Mouse (Mus musculus) limb, embryonic 13.5 days (tissue): ENCODE measurements around the gene Nkd1. TPM values are rescaled to one million over a fixed set of nuclear protein-coding genes. Genes with fewer than 3 reads are reported as not detected.

ENCODE experiments used
- ATAC-seq: fragments of 200-750 bp; cut with Nextera tagmentation; 2 replicates; pipeline ENCODE4 v1.8.0; 2017; ENCODE audit warnings: low read depth, moderate number of reproducible peaks, moderate TSS enrichment; ENCODE audit not compliant: low FRiP score
- H3K27ac ChIP-seq: fragments of 300-500 bp; sonication (generic); 2 replicates; pipeline ENCODE4 v1.5.1; 2015; ENCODE audit warnings: inconsistent platforms, mild to moderate bottlenecking, moderate library complexity
- H3K27me3 ChIP-seq: fragments of 300-500 bp; sonication (generic); 2 replicates; pipeline ENCODE4 v1.6.1; 2015; ENCODE audit warnings: mild to moderate bottlenecking, inconsistent platforms
- H3K36me3 ChIP-seq: fragments of 300-500 bp; sonication (generic); 2 replicates; pipeline ENCODE4 v1.6.1; 2015; ENCODE audit warnings: inconsistent platforms, mild to moderate bottlenecking, moderate library complexity
- H3K4me1 ChIP-seq: fragments of 300-500 bp; sonication (generic); 2 replicates; pipeline ENCODE4 v1.6.1; 2015; ENCODE audit warnings: inconsistent platforms
- H3K4me2 ChIP-seq: fragments of 300-500 bp; sonication (generic); replicated peaks from 2 replicates; pipeline ENCODE4 v1.6.1; 2015; ENCODE audit warnings: inconsistent platforms, mild to moderate bottlenecking, moderate library complexity
- H3K4me3 ChIP-seq: fragments of 300-500 bp; sonication (generic); 2 replicates; pipeline ENCODE4 v1.5.1; 2015; ENCODE audit warnings: moderate library complexity, mild to moderate bottlenecking, inconsistent platforms
- H3K9ac ChIP-seq: fragments of 300-500 bp; sonication (generic); 2 replicates; pipeline ENCODE4 v1.6.1; 2015; ENCODE audit warnings: mild to moderate bottlenecking, inconsistent platforms
- H3K9me3 ChIP-seq: fragments of 300-500 bp; sonication (generic); 2 replicates; pipeline ENCODE4 v1.6.1; 2016; ENCODE audit warnings: inconsistent platforms
- WGBS: fragments of 180-500 bp; shearing (Covaris S2); methylation state at CpG from one replicate; pipeline ENCODE4 v1.1.7; 2015; 5-methylcytosine and 5-hydroxymethylcytosine counted together
- polyA plus RNA-seq: library from polyadenylated mRNA; unstranded; fragments of >200 nt; fragmentation: Nextera tagmentation; extraction: Ambion mirVana; gene quantifications from 2 replicates; pipeline ENCODE4 v1.2.1, GENCODE M21; 2015

Nkd1 gene
- polyA plus RNA-seq, 1 experiment from 2014 or later = 64.2 TPM

DNA sequence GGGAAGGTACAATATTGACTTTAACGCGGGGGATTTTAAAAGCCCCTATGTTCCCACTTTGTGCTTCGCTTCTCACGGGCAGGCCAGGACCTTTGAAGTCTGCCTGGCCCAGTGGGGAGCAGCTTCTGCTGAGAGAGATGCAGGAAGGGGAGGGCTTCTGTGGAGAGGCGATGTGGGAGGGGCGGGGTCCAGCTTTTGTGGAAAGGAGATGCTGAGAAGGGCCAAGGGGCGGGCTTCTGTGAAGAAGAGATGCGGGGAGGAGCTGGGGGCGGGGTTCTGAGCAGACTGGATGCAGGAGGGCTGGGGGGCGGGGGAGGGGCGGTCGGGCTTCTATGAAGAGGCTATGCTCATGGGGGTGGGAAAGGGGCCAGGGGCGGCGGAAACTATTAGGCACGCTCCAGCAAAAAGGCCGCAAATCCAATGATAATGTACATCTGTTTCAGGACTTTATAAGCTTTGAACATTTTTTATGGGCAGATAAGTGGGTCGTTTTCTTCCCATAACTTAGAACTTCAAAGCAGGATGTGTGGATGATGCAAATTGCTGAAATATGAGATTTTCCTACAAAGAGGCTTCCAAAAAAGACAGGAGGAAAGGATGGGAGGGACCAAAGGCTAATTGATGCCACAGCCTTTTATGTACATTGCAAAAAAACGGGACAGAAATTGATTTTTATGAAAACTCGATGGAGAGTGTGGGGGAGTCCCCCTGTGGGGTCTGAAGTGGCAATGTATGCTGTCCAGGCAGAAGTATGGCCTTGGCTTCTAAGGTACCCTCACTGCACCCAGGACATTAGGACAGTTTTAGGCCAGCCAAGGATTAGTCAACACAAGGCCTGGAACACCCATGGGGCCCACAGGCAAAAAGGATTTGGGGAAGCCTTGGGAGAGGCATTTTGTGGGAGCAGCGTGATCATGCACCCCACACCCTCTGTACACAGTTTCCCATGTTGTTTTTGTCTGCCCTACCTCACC is 83.2 kb downstream of the Nkd1 start:
- peak; percentile 89 for ATAC-seq
- 5% methylated on average over 20 of the region's 20 CpGs for WGBS
- H3K4me1 ChIP-seq = peaks cover 33% of the 10 kb centered on the region
- peaks cover 8% of the 10 kb centered on the region; the same call in 1 of the 2 replicates for H3K9me3 ChIP-seq
- H3K4me2 ChIP-seq = peak overlapping the region; percentile 62
- H3K27ac ChIP-seq = no peak overlapping the region
- peak overlapping the region; percentile 32 for H3K4me3 ChIP-seq
- H3K9ac ChIP-seq = no peak overlapping the region
- H3K27me3 ChIP-seq = 0 out of 2 replicates have a peak, but pooled peaks cover 3% of the 10 kb centered on the region
- H3K36me3 ChIP-seq = no peaks in the 10 kb centered on the region

DNA sequence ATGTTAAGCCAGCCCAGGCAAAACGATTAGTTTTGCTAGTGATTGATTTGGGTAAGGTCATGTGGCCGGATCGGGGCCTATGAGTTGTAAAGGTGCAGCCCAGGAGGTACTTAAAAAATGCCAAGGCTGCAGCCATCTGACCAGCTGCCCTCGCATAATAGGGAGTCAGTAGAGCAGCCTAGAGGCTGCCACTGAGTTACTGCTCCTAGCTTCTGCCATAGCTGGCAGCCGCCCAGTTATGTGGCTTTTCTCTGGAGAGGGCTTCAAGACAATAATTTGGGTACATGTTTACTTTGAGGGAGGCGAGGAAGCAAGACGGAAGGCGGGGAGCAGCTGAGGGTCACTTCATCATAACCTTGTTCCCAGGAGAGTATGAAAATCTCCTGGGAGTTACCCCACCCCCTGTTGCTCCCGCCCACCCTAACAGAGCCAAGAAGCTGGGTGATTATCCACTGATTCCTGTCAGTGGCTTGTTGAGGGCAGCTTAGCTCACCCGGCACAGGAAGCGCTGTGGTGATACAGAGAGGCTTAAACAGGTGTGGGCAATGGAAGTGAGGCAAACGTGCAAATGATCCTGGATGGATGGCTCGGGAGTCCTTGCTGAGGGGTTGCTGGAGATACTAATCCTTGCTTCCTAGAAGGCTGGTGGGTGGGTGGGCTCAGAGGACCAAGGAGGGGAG is 84.3 kb downstream of the Nkd1 start:
- H3K27ac ChIP-seq = no peak overlapping the region
- H3K4me2 ChIP-seq = no peak overlapping the region
- WGBS = 36% methylated on average over 13 of the region's 13 CpGs
- H3K36me3 ChIP-seq = no peaks in the 10 kb centered on the region
- H3K4me3 ChIP-seq = no peak overlapping the region
- ATAC-seq = no peak
- peaks cover 8% of the 10 kb centered on the region; the same call in 1 of the 2 replicates for H3K9me3 ChIP-seq
- H3K4me1 ChIP-seq = peaks cover 27% of the 10 kb centered on the region
- 0 out of 2 replicates have a peak, but pooled peaks cover 5% of the 10 kb centered on the region for H3K27me3 ChIP-seq
- H3K9ac ChIP-seq = no peak overlapping the region

DNA sequence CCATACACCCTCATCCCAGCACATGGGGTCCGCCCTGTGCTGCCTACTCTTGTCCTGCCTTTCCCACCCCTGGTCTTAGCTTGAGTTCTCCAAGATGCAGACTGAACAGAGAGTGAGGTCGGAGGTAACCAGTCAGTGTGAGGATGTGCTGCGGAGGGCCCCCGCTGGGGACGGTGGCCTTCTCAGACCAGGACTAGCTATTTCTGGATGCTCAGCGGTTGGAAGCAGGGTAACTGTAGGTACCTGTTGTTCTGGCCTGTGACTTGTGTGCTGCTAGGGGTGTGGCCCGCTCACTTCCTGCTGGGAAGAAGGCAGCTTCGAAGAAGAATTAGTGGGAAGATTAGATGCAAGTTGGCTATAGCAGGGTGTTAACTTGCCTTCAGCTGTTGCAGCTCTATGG is 87.9 kb downstream of the Nkd1 start:
- no peak overlapping the region for H3K9ac ChIP-seq
- 76% methylated on average over 8 of the region's 8 CpGs for whole genome bisulfite sequencing
- ATAC-seq = no peak
- H3K27me3 ChIP-seq = 0 out of 2 replicates have a peak, but pooled peaks cover 5% of the 10 kb centered on the region
- no peak overlapping the region for H3K4me3 ChIP-seq
- no peaks in the 10 kb centered on the region for H3K9me3 ChIP-seq
- H3K4me1 ChIP-seq = peaks cover 16% of the 10 kb centered on the region
- H3K36me3 ChIP-seq = no peaks in the 10 kb centered on the region
- H3K4me2 ChIP-seq = no peak overlapping the region
- no peak overlapping the region for H3K27ac ChIP-seq

DNA sequence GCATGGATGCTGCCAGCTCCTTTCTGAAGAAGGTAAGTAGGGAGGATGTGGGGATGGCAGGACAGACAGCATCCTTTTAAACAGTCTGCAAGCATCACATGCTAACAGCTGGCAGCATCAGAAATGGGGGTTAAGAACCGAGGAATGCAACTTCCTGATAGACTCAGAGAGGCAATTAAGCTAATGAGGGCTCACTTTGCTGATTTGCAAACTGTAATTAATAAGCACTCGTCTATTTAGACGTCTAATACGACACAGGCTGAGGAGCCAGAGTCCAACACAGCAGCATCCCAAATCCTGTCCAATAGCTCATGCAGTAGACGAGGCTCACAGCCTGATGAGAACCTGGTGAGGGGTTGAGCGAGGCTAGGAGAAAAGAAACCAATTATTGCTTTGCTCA is 89.1 kb downstream of the Nkd1 start:
- Histone ChIP-seq H3K4me3 (no peak overlapping the region), H3K27ac (no peak overlapping the region), H3K4me2 (no peak overlapping the region), H3K27me3 (0 out of 2 replicates have a peak, but pooled peaks cover 5% of the 10 kb centered on the region), H3K36me3 (no peaks in the 10 kb centered on the region), H3K4me1 (peaks cover 5% of the 10 kb centered on the region), H3K9ac (no peak overlapping the region), H3K9me3 (no peaks in the 10 kb centered on the region)
- WGBS = 46% methylated on average over 6 of the region's 6 CpGs
- ATAC-seq = no peak

DNA sequence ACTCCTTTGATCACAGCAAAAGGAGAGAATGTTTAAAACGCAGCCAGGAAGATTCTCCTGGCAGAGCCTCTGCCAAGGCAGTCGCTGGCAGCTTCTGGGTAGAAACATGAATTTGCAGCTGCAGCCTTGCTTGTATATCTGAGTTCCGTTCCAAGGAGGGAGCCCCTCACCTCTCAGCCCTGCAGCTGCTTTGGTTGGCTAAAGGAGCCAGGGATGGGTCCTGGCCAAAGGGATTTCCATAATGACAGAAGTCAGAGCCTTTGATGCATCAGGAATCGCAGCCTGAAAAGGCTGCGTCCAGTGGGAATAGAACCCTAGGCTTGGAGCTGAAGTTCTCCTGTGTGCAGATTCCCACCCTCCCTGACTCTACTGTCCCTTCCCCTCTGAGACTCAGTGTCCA is 93.8 kb downstream of the Nkd1 start:
- no peak overlapping the region for H3K9ac ChIP-seq
- H3K4me2 ChIP-seq = no peak overlapping the region
- H3K9me3 ChIP-seq = no peaks in the 10 kb centered on the region
- no peaks in the 10 kb centered on the region for H3K36me3 ChIP-seq
- H3K27ac ChIP-seq = no peak overlapping the region
- H3K27me3 ChIP-seq = no peaks in the 10 kb centered on the region; the same call in 1 of the 2 replicates
- WGBS = 59% methylated on average over 5 of the region's 5 CpGs
- H3K4me1 ChIP-seq = no peaks in the 10 kb centered on the region
- H3K4me3 ChIP-seq = no peak overlapping the region
- ATAC-seq = no peak

DNA sequence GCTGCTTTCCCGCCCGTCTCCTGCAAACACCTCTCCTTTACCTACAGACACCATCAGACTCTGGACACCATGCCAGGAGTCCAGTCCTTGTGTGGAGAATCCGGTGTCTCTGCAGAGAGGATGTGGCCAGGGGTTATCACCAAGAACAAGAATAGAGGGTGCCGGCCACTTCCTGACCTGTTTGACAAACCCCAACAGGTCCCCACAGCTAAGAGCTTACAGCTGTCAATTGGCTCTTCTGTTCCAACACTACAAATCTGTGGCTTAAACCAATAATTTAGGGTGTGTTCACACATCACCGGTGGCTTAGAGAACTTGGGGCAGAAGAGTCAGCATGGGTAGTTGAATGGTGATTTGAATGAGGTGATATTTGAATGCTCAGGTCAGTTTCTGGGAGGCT is 97.5 kb downstream of the Nkd1 start:
- 72% methylated on average over 5 of the region's 5 CpGs for WGBS
- Histone ChIP-seq H3K4me2 (no peak overlapping the region), H3K9ac (no peak overlapping the region), H3K4me1 (no peaks in the 10 kb centered on the region), H3K27ac (no peak overlapping the region), H3K4me3 (no peak overlapping the region), H3K9me3 (no peaks in the 10 kb centered on the region), H3K36me3 (no peaks in the 10 kb centered on the region), H3K27me3 (peaks cover 16% of the 10 kb centered on the region; the same call in 1 of the 2 replicates)
- no peak for ATAC-seq

DNA sequence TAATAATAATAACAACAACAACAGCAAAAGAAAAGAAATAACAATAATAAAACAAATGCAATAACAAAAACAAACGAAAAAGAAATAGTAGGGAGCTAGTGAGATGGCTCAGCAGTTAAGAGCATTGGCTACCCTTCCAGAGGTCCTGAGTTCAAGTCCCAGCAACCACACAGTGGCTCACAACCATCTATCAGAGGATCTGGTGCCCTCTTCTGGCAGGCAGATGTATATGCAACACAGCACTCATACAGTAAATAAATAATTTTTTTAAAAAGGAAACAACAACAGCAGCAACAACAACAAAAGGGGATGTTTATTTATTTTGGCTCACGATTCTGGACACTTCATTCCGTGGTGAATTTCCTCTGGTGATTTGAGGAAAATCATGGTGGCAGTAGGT is 98.4 kb downstream of the Nkd1 start:
- no peaks in the 10 kb centered on the region for H3K9me3 ChIP-seq
- H3K4me2 ChIP-seq = no peak overlapping the region
- H3K4me3 ChIP-seq = no peak overlapping the region
- H3K4me1 ChIP-seq = no peaks in the 10 kb centered on the region
- H3K9ac ChIP-seq = no peak overlapping the region
- no peak for ATAC-seq
- H3K36me3 ChIP-seq = no peaks in the 10 kb centered on the region
- peaks cover 19% of the 10 kb centered on the region; the same call in 1 of the 2 replicates for H3K27me3 ChIP-seq
- 83% methylated on average over 3 of the region's 3 CpGs for WGBS
- no peak overlapping the region for H3K27ac ChIP-seq

DNA sequence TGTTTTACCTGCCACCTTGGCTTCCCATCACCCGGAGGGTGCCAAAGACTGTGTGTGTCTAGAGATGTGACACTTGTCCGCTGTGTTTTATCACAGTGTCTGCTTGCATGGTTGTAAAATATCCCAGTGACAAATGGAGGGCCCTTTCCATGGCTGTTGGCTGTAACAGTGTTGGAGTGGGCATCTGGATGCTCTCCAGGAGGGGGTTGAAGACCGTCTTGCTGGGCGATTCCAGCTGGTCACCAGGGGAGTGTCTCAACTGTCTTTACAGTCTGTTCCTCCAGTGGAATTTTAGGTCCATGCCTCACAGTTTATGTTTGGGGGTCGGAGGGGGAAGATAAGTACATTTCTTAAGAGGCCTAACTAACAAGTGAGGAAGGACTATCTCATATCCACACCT is 99.8 kb downstream of the Nkd1 start:
- no peak overlapping the region for H3K9ac ChIP-seq
- 0 out of 2 replicates have a peak, but pooled peaks have one; percentile 5 for ATAC-seq
- no peak overlapping the region for H3K4me3 ChIP-seq
- H3K4me1 ChIP-seq = no peaks in the 10 kb centered on the region
- no peaks in the 10 kb centered on the region for H3K9me3 ChIP-seq
- 60% methylated on average over 5 of the region's 5 CpGs for WGBS
- H3K4me2 ChIP-seq = no peak overlapping the region; the same call in 1 of the 2 replicates
- peaks cover 34% of the 10 kb centered on the region for H3K27me3 ChIP-seq
- no peaks in the 10 kb centered on the region for H3K36me3 ChIP-seq
- no peak overlapping the region for H3K27ac ChIP-seq

DNA sequence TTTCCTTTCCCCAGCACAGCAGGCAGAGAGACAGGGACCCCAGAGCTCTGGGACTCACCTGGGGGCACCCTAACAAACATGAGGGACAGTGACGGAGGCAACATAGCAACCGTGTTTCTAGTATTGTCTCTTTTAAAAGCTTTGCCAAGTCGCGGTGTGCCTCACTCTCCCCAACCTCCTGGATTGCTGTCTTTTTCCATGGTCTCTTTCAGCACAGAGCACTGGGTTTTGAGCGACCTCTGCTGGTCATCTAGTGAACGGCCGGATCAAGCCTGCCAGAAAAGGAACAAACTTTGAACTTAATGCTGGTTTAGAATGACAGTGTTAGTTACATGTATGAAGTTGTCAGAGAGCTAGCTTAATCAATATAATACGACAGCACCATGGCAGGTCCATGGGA is 100.3 kb downstream of the Nkd1 start:
- H3K9ac ChIP-seq = no peak overlapping the region
- no peaks in the 10 kb centered on the region for H3K4me1 ChIP-seq
- H3K9me3 ChIP-seq = no peaks in the 10 kb centered on the region
- under 1% methylated on average over 8 of the region's 8 CpGs for WGBS
- H3K36me3 ChIP-seq = no peaks in the 10 kb centered on the region
- H3K27me3 ChIP-seq = peaks cover 38% of the 10 kb centered on the region
- ATAC-seq = peak; percentile 55
- H3K4me2 ChIP-seq = no peak overlapping the region; the same call in 1 of the 2 replicates
- H3K4me3 ChIP-seq = no peak overlapping the region
- no peak overlapping the region for H3K27ac ChIP-seq

DNA sequence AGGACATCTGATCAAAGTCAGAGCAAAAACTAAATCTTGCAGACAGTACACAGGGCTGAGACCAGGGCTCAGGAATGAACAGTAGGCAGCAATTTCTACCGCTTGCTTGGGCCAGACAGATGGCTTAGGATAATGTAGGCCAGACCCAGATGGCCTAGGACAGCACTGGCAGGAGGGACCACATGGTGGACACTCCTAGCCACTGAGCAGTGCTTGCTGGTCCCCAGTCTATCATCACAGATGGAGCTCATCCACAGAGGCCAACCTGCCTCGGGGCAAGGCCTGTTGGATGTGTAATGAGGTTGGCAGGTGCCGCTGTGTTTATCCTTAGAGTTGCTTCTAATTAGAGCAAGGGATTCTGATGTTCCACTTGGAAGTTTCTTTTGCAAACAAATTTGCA is 102.2 kb downstream of the Nkd1 start:
- WGBS = 77% methylated on average over 3 of the region's 3 CpGs
- ATAC-seq = no peak

DNA sequence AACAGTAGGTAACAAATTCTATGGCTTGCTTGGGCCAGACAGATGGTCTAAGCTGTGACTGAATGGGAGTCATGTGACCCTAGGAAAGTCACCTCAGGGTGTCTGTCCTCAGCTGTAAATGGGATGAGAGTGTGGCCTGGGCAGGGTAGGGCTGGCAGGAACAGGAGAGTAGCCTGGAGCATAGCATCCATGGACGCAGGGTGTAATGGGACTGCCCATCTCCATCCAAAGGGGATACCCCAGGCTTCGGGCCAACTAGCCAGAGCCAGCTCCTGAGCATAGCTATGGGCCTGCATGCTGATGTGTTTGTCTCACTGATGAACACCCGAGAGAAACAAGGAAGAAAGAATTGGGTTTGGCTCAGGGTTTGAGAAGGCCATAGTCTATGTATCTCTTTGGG is 103.1 kb downstream of the Nkd1 start:
- no peak overlapping the region for H3K9ac ChIP-seq
- ATAC-seq = no peak
- no peaks in the 10 kb centered on the region for H3K9me3 ChIP-seq
- 73% methylated on average over 3 of the region's 3 CpGs for WGBS
- no peaks in the 10 kb centered on the region for H3K36me3 ChIP-seq
- no peak overlapping the region for H3K27ac ChIP-seq
- peaks cover 58% of the 10 kb centered on the region for H3K27me3 ChIP-seq
- H3K4me2 ChIP-seq = no peak overlapping the region
- peaks cover 9% of the 10 kb centered on the region for H3K4me1 ChIP-seq
- no peak overlapping the region for H3K4me3 ChIP-seq

More for the DNA sequence above, 102.2 kb downstream of the Nkd1 start:
- Histone ChIP-seq H3K4me3 (no peak overlapping the region), H3K9me3 (no peaks in the 10 kb centered on the region), H3K27ac (no peak overlapping the region), H3K4me2 (no peak overlapping the region), H3K4me1 (peaks cover 7% of the 10 kb centered on the region), H3K27me3 (peaks cover 48% of the 10 kb centered on the region), H3K36me3 (no peaks in the 10 kb centered on the region), H3K9ac (no peak overlapping the region)

DNA sequence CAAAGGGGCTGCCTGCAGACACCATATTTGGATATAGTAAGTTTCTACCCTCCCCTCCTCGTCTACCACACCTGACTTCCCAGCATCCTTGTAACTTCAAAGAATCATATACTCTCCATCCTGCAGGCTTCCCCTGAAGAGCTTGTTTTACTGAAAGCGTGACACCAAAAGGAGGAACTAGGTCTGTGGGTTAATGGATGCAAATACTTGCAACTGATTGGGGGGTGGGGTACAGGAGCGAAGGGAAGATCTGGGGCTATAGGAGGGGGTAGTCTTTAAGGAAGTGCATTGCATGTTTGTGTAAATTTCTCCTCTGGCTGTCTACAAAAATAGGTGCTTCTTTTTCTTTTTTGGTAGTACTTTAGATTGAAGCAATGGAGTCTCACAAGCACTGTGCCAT is 105.3 kb downstream of the Nkd1 start:
- 0 out of 2 replicates have a peak overlapping the region, but pooled peaks have one; percentile 92 for H3K4me2 ChIP-seq
- 57% methylated on average over 3 of the region's 3 CpGs for WGBS
- H3K9me3 ChIP-seq = no peaks in the 10 kb centered on the region
- no peak overlapping the region for H3K4me3 ChIP-seq
- peaks cover 49% of the 10 kb centered on the region for H3K27me3 ChIP-seq
- no peak overlapping the region for H3K9ac ChIP-seq
- H3K36me3 ChIP-seq = no peaks in the 10 kb centered on the region
- no peak for ATAC-seq
- H3K27ac ChIP-seq = no peak overlapping the region
- H3K4me1 ChIP-seq = peaks cover 9% of the 10 kb centered on the region
